Mouse (Mus musculus) adrenal gland, postnatal 14 days (tissue): Measurements from ENCODE around the gene Plppr1. TPM values are rescaled to one million over a fixed set of nuclear protein-coding genes. Genes with fewer than 3 reads are reported as not detected.
"Not testable (repeated sequence)": the region's sequence is repeated elsewhere in the genome, so short reads cannot be mapped to it uniquely, and the experiment has no call there.

Experiments
- DNase-seq: peaks from one replicate; pipeline ENCODE4 v3.0.0; 2021; ENCODE audit warnings: mixed read lengths
- total RNA-seq: library from RNA; stranded (reverse); gene quantifications from 2 replicates; pipeline ENCODE4 v1.2.3, GENCODE M21; 2021

Plppr1 gene
- total RNA-seq, 1 experiment from 2014 or later, result 0.56 TPM

GRCm38 (mm10) chr4:49233032-49233406, 173.9 kb downstream of the Plppr1 start:
- no peak for DNase-seq

- no peak for DNase-seq
Observed at GRCm38 (mm10) chr4:49238111-49238510, 179.0 kb downstream of the Plppr1 start.

GRCm38 (mm10) chr4:49239451-49239850, 180.4 kb downstream of the Plppr1 start:
- no peak for DNase-seq

GRCm38 (mm10) chr4:49244791-49245190, 185.7 kb downstream of the Plppr1 start:
- DNase-seq, result no peak

GRCm38 (mm10) chr4:49245274-49245673, 186.2 kb downstream of the Plppr1 start:
- no peak for DNase-seq

- DNase-seq, result no peak
Observed at GRCm38 (mm10) chr4:49251262-49251661, 192.2 kb downstream of the Plppr1 start.

GRCm38 (mm10) chr4:49252169-49252568, 193.1 kb downstream of the Plppr1 start:
- no peak for DNase-seq

- DNase-seq, result no peak
Observed at GRCm38 (mm10) chr4:49278515-49278914, 219.4 kb downstream of the Plppr1 start.

- no peak for DNase-seq
Observed at GRCm38 (mm10) chr4:49284692-49285291, 225.7 kb downstream of the Plppr1 start.

- DNase-seq, result no peak
Observed at GRCm38 (mm10) chr4:49285340-49286196, 226.5 kb downstream of the Plppr1 start.

GRCm38 (mm10) chr4:49286197-49286492, 227.1 kb downstream of the Plppr1 start:
- DNase-seq, result no peak

- DNase-seq, result no peak
Observed at GRCm38 (mm10) chr4:49296434-49296833, 237.4 kb downstream of the Plppr1 start.

GRCm38 (mm10) chr4:49299576-49299975, 240.5 kb downstream of the Plppr1 start:
- no peak for DNase-seq

- no peak for DNase-seq
Observed at GRCm38 (mm10) chr4:49321903-49322635, 263.0 kb downstream of the Plppr1 start.

- DNase-seq, result not testable (repeated sequence)
Observed at GRCm38 (mm10) chr4:49337949-49338348, 278.9 kb downstream of the Plppr1 start.

GRCm38 (mm10) chr4:49340091-49340490, 281.0 kb downstream of the Plppr1 start:
- not testable (repeated sequence) for DNase-seq

GRCm38 (mm10) chr4:49348001-49348400, 288.9 kb downstream of the Plppr1 start:
- not testable (repeated sequence) for DNase-seq

GRCm38 (mm10) chr4:49348677-49349076, 289.6 kb downstream of the Plppr1 start:
- DNase-seq, result no peak

- DNase-seq, result no peak
Observed at GRCm38 (mm10) chr4:49350470-49350869, 291.4 kb downstream of the Plppr1 start.

GRCm38 (mm10) chr4:49357097-49357496, 298.0 kb downstream of the Plppr1 start:
- no peak for DNase-seq

- not testable (repeated sequence) for DNase-seq
Observed at GRCm38 (mm10) chr4:49368046-49368445, 309.0 kb downstream of the Plppr1 start.

- DNase-seq, result not testable (repeated sequence)
Observed at GRCm38 (mm10) chr4:49383576-49384318, 324.7 kb downstream of the Plppr1 start.
